ENCODE assay signal across 10 mouse cellular contexts in genomic region chr12:52782902-52783441, GRCm38 (mm10).
A peak's percentile ranks its signal among the peaks of the same experiment; 100 is the strongest.
DNase-seq lines count a peak whose midpoint lies in the region; ATAC-seq lines count a peak whose summit lies in the region.
"Had no signal": no experiment of that assay in that cellular context is flagged by ENCODE, and none has a peak within 500 bp of the region (broad histone marks: within the 10 kb centered on the region; RNA-seq: fewer than 3 reads in every experiment).

No protein-coding gene starts in this region.

- H3K4me1 ChIP-seq in embryonic facial prominence, embryonic 10.5 days = peaks cover 23% of the 10 kb centered on the region
- H3K4me1 ChIP-seq in hindbrain, embryonic 10.5 days (replicated peaks) = peaks cover 51% of the 10 kb centered on the region
- no peaks in the 10 kb centered on the region for H3K4me1 ChIP-seq in liver, embryonic 12.5 days

- ATAC-seq in liver, embryonic 12.5 days = no peak
- ATAC-seq in neutrophil, adult 5-6 weeks (ENCODE audit: extremely low read depth, insufficient number of reproducible peaks, low FRiP score, poor library complexity, severe bottlenecking) = 0 out of 2 replicates have a peak, but pooled peaks have one; percentile 41

- H3K4me3 ChIP-seq in embryonic facial prominence, embryonic 10.5 days = peak overlapping the region; percentile 47
- peak overlapping the region; percentile 41 for H3K4me3 ChIP-seq in hindbrain, embryonic 10.5 days
- no peak overlapping the region for H3K4me3 ChIP-seq in liver, embryonic 12.5 days

- DNase-seq in heart, adult 18-20 months = peak; percentile 31 to 42
- DNase-seq in heart, postnatal 25 days (ENCODE audit: low spot score) = no peak
- DNase-seq in adipocyte (ENCODE audit: low spot score) = peak; percentile 43
- peak; percentile 41 for DNase-seq in embryonic facial prominence, embryonic 10.5 days (ENCODE audit: low spot score)
- DNase-seq in hindbrain, embryonic 10.5 days (ENCODE audit: low spot score) = peak; percentile 32
- no peak for DNase-seq in ovary, adult 18-20 months (ENCODE audit: low spot score)

- H3K9ac ChIP-seq in liver, embryonic 12.5 days = no peak overlapping the region
- H3K9ac ChIP-seq: liver, embryonic 14.5 days had no signal

- no peaks in the 10 kb centered on the region for H3K36me3 ChIP-seq in embryonic facial prominence, embryonic 10.5 days (replicated peaks)
- no peaks in the 10 kb centered on the region for H3K36me3 ChIP-seq in hindbrain, embryonic 10.5 days
- no peaks in the 10 kb centered on the region for H3K36me3 ChIP-seq in liver, embryonic 12.5 days
- H3K36me3 ChIP-seq: G1E had no signal

- H3K27me3 ChIP-seq in embryonic facial prominence, embryonic 10.5 days (replicated peaks; ENCODE audit: low read depth, poor library complexity, severe bottlenecking) = no peaks in the 10 kb centered on the region; the same call in 1 of the 2 replicates
- no peaks in the 10 kb centered on the region for H3K27me3 ChIP-seq in hindbrain, embryonic 10.5 days (ENCODE audit: insufficient read depth, poor library complexity, severe bottlenecking)
- no peaks in the 10 kb centered on the region for H3K27me3 ChIP-seq in liver, embryonic 12.5 days (replicated peaks)

- no peaks in the 10 kb centered on the region for H3K9me3 ChIP-seq in embryonic facial prominence, embryonic 10.5 days
- H3K9me3 ChIP-seq in hindbrain, embryonic 10.5 days = no peaks in the 10 kb centered on the region
- no peaks in the 10 kb centered on the region for H3K9me3 ChIP-seq in liver, embryonic 12.5 days (replicated peaks)

- 16% methylated on average over 14 of the region's 14 CpGs for WGBS in embryonic facial prominence, embryonic 10.5 days
- 21% methylated on average over 14 of the region's 14 CpGs for WGBS in hindbrain, embryonic 10.5 days
- 11% methylated on average over 14 of the region's 14 CpGs for WGBS in liver, embryonic 12.5 days (ENCODE audit: insufficient replicate concordance)

- intact Hi-C loops in heart, postnatal 25 days (cut with DNase I) = no loop called here

- peak overlapping the region; percentile 57 for H3K27ac ChIP-seq in embryonic facial prominence, embryonic 10.5 days (replicated peaks)
- H3K27ac ChIP-seq in hindbrain, embryonic 10.5 days = peak overlapping the region; percentile 66
- H3K27ac ChIP-seq in liver, embryonic 12.5 days = no peak overlapping the region
- H3K27ac ChIP-seq: liver, embryonic 14.5 days had no signal

- H3K4me2 ChIP-seq in liver, embryonic 12.5 days = peak overlapping the region; percentile 9; the same call in 1 of the 2 replicates

Comparison
In these comparisons a context has a peak if more than half of its experiments do, and no peak if none do; other contexts are left out.
1. DNase-seq: peak in heart, adult 18-20 months (2 of 2), adipocyte (single experiment), embryonic facial prominence, embryonic 10.5 days (single experiment) and hindbrain, embryonic 10.5 days (single experiment); none in heart, postnatal 25 days (single experiment) and ovary, adult 18-20 months (single experiment).